In genomic region chr1:43210285-43210684, GRCm38 (mm10) we compare ENCODE assay signal across 24 mouse cellular contexts.
"Had no signal": no experiment of that assay in that cellular context is flagged by ENCODE, and none has a peak within 500 bp of the region (broad histone marks: within the 10 kb centered on the region; RNA-seq: fewer than 3 reads in every experiment).

No protein-coding gene starts in this region.

- H3K36me3 ChIP-seq: limb, embryonic 12.5 days; limb, embryonic 15.5 days; liver, embryonic 15.5 days; lung, embryonic 15.5 days; midbrain, embryonic 10.5 days; midbrain, embryonic 13.5 days; neural tube, embryonic 13.5 days; stomach, embryonic 15.5 days had no signal

- H3K4me1 ChIP-seq: limb, embryonic 12.5 days; liver, embryonic 15.5 days; lung, embryonic 15.5 days; megakaryocyte, embryonic 14.5 days; midbrain, embryonic 10.5 days; midbrain, embryonic 13.5 days; neural tube, embryonic 13.5 days; stomach, embryonic 15.5 days had no signal

- ATAC-seq: intestine, postnatal 0 days; midbrain, embryonic 13.5 days; midbrain, embryonic 16.5 days had no signal

- H3K27me3 ChIP-seq: limb, embryonic 12.5 days; limb, embryonic 15.5 days; liver, embryonic 15.5 days; lung, embryonic 15.5 days; midbrain, embryonic 13.5 days; neural tube, embryonic 13.5 days; stomach, embryonic 15.5 days had no signal

- H3K4me3 ChIP-seq: left cerebral cortex, adult 2 months; limb, embryonic 12.5 days; limb, embryonic 15.5 days; liver, embryonic 15.5 days; lung, embryonic 15.5 days; megakaryocyte, embryonic 14.5 days; midbrain, embryonic 10.5 days; midbrain, embryonic 13.5 days; myocyte; neural tube, embryonic 13.5 days; stomach, embryonic 15.5 days had no signal

- H3K27ac ChIP-seq: kidney, postnatal 0 days; left cerebral cortex, adult 2 months; limb, embryonic 12.5 days; limb, embryonic 15.5 days; liver, embryonic 15.5 days; lung, embryonic 15.5 days; midbrain, embryonic 10.5 days; midbrain, embryonic 13.5 days; neural tube, embryonic 13.5 days; stomach, embryonic 15.5 days had no signal

- H3K9ac ChIP-seq: limb, embryonic 12.5 days; limb, embryonic 15.5 days; liver, embryonic 15.5 days; lung, embryonic 15.5 days; midbrain, embryonic 13.5 days; neural tube, embryonic 13.5 days; stomach, embryonic 15.5 days had no signal

- DNase-seq: kidney, adult 2 months; kidney, postnatal 25 days; left cerebral cortex, postnatal 4 days; lung, adult 18-20 months; lung, postnatal 10 days; lung, postnatal 36 days; spleen, adult 18-20 months; thymus, adult 18-20 months; thymus, postnatal 36 days had no signal

- H3K9me3 ChIP-seq: limb, embryonic 12.5 days; limb, embryonic 15.5 days; liver, embryonic 15.5 days; lung, embryonic 15.5 days; megakaryocyte, embryonic 14.5 days; midbrain, embryonic 10.5 days; midbrain, embryonic 13.5 days; neural tube, embryonic 13.5 days; stomach, embryonic 15.5 days had no signal

- H3K4me2 ChIP-seq: limb, embryonic 12.5 days; limb, embryonic 15.5 days; liver, embryonic 11.5 days; liver, embryonic 15.5 days; lung, embryonic 15.5 days; midbrain, embryonic 13.5 days; neural tube, embryonic 13.5 days; stomach, embryonic 15.5 days had no signal
